ENCODE assay signal across 18 mouse cellular contexts in the genomic region with DNA sequence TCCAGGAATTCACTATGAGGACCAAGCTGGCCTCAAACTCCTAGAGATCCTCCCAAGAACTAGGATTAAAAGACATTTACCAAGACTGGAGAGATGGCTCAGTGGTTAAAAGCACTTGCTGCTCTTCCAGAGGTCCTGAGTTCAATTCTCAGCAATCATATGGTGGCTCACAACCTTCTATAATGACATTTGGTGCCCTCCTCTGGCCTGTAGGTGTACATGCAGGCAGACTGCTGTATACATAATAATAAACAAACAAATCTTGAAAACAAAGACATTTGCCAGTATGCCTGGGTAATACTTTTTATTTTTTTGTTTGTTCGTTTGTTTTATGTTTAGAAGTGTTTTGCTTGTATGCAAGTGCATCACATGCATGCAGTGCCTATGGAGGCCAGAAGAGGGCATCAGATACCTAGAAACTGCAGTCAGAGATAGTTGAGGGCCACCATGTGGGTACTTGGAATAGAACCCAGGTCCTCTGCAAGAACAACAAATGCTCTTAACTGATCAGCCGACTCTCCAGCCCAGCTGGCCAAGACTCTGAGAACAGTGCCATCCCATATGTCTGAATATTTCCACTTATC. TPM values are rescaled to one million over a fixed set of nuclear protein-coding genes. Genes with fewer than 3 reads are reported as not detected.
A peak's percentile ranks its signal among the peaks of the same experiment; 100 is the strongest.
DNase-seq lines count a peak whose midpoint lies in the region; ATAC-seq and TF ChIP-seq lines count a peak whose summit lies in the region.
"Had no signal": no experiment of that assay in that cellular context is flagged by ENCODE, and none has a peak within 500 bp of the region (broad histone marks: within the 10 kb centered on the region; RNA-seq: fewer than 3 reads in every experiment).

No protein-coding gene starts in this region.

- H3K4me3 ChIP-seq in kidney, adult 2 months (ENCODE audit: insufficient read depth, low read depth, low read length), result no peak overlapping the region
- no peak overlapping the region for H3K4me3 ChIP-seq in midbrain, postnatal 0 days (ENCODE audit: low read depth, low read length)
- H3K4me3 ChIP-seq in midbrain, embryonic 14.5 days (replicated peaks; ENCODE audit: low read depth, low read length), result no peak overlapping the region
- H3K4me3 ChIP-seq: embryonic facial prominence, embryonic 15.5 days; hindbrain, embryonic 12.5 days had no signal

- no peaks in the 10 kb centered on the region for H3K27me3 ChIP-seq in kidney, adult 2 months (replicated peaks; ENCODE audit: control insufficient read depth, insufficient read depth, low read length)
- no peaks in the 10 kb centered on the region for H3K27me3 ChIP-seq in midbrain, postnatal 0 days (ENCODE audit: insufficient read depth, low read length)
- H3K27me3 ChIP-seq in midbrain, embryonic 14.5 days (ENCODE audit: control insufficient read depth, insufficient read depth, low read length), result no peaks in the 10 kb centered on the region
- H3K27me3 ChIP-seq: embryonic facial prominence, embryonic 15.5 days; hindbrain, embryonic 12.5 days had no signal

- ATAC-seq in midbrain, postnatal 0 days (ENCODE audit: low FRiP score), result no peak
- ATAC-seq in midbrain, embryonic 14.5 days (ENCODE audit: low FRiP score, low TSS enrichment), result no peak

- 89% methylated on average over 2 of the region's 2 CpGs for WGBS in kidney, adult 2 months
- 90% methylated on average over 2 of the region's 2 CpGs for WGBS in midbrain, postnatal 0 days
- WGBS in midbrain, embryonic 14.5 days, result 95% methylated on average over 2 of the region's 2 CpGs

- no peaks in the 10 kb centered on the region for H3K9me3 ChIP-seq in midbrain, postnatal 0 days (ENCODE audit: low read length)
- no peaks in the 10 kb centered on the region for H3K9me3 ChIP-seq in midbrain, embryonic 14.5 days (ENCODE audit: control insufficient read depth, low read length)
- H3K9me3 ChIP-seq: embryonic facial prominence, embryonic 15.5 days; hindbrain, embryonic 12.5 days had no signal

- TF ChIP-seq CTCF in kidney, adult 2 months (conservative IDR thresholded peaks at IDR 0.05; ENCODE audit: insufficient read depth, insufficient read length, low read depth, low read length), result peak; percentile 28; the same call in 1 of the 2 replicates
- peak; percentile 46; the same call in 1 of the 2 replicates for TF ChIP-seq CTCF in midbrain, postnatal 0 days (IDR thresholded peaks at IDR 0.05)

- no peak for DNase-seq in kidney, adult 2 months
- DNase-seq in kidney, postnatal 4 days, result no peak
- no peak for DNase-seq in midbrain, postnatal 0 days (ENCODE audit: low spot score)
- no peak for DNase-seq in midbrain, embryonic 14.5 days
- peak; percentile 39 for DNase-seq in ZHBTc4 (ENCODE audit: low read depth, low spot score)
- DNase-seq in right cerebral cortex, postnatal 4 days, result no peak
- no peak for DNase-seq in natural killer cell, adult 2 months (ENCODE audit: low spot score in 2 of 2)
- DNase-seq: cerebellum, adult 18-20 months; gastrocnemius, postnatal 25 days; kidney, adult 8-10 months; thymus, postnatal 14 days had no signal

- H3K27ac ChIP-seq in kidney, adult 2 months (ENCODE audit: insufficient read depth, low read depth, low read length), result no peak overlapping the region
- no peak overlapping the region for H3K27ac ChIP-seq in midbrain, postnatal 0 days (ENCODE audit: low read depth, low read length)
- no peak overlapping the region for H3K27ac ChIP-seq in midbrain, embryonic 14.5 days (replicated peaks; ENCODE audit: low read depth, low read length)
- H3K27ac ChIP-seq: embryonic facial prominence, embryonic 15.5 days; hindbrain, embryonic 12.5 days had no signal

- peaks cover 10% of the 10 kb centered on the region; the same call in 1 of the 2 replicates for H3K4me1 ChIP-seq in kidney, adult 2 months (ENCODE audit: control insufficient read depth, insufficient read depth, low read length)
- no peaks in the 10 kb centered on the region for H3K4me1 ChIP-seq in midbrain, postnatal 0 days (ENCODE audit: insufficient read depth, low read length)
- H3K4me1 ChIP-seq in midbrain, embryonic 14.5 days (ENCODE audit: control insufficient read depth, insufficient read depth, low read length), result no peaks in the 10 kb centered on the region
- H3K4me1 ChIP-seq: embryonic facial prominence, embryonic 15.5 days; hindbrain, embryonic 12.5 days had no signal

- TF ChIP-seq POLR2A in kidney, adult 2 months (IDR thresholded peaks at IDR 0.05; ENCODE audit: low read depth, low read length), result no peak

- no peaks in the 10 kb centered on the region for H3K36me3 ChIP-seq in kidney, adult 2 months (ENCODE audit: control insufficient read depth, insufficient read depth, low read length)
- no peaks in the 10 kb centered on the region for H3K36me3 ChIP-seq in midbrain, postnatal 0 days (ENCODE audit: insufficient read depth, low read length)
- no peaks in the 10 kb centered on the region for H3K36me3 ChIP-seq in midbrain, embryonic 14.5 days (ENCODE audit: control insufficient read depth, insufficient read depth, low read length)
- H3K36me3 ChIP-seq: embryonic facial prominence, embryonic 15.5 days; hindbrain, embryonic 12.5 days had no signal

- no peak overlapping the region for H3K4me2 ChIP-seq in midbrain, postnatal 0 days (ENCODE audit: low read depth, low read length, poor library complexity, severe bottlenecking)
- no peak overlapping the region for H3K4me2 ChIP-seq in midbrain, embryonic 14.5 days (ENCODE audit: low read length)
- H3K4me2 ChIP-seq: embryonic facial prominence, embryonic 15.5 days; hindbrain, embryonic 12.5 days had no signal

- no peak overlapping the region for H3K9ac ChIP-seq in midbrain, postnatal 0 days (replicated peaks; ENCODE audit: low read length, poor library complexity, severe bottlenecking)
- H3K9ac ChIP-seq in midbrain, embryonic 14.5 days (replicated peaks; ENCODE audit: low read length), result no peak overlapping the region
- H3K9ac ChIP-seq: embryonic facial prominence, embryonic 15.5 days; hindbrain, embryonic 12.5 days had no signal

RNA-seq across cellular contexts. Expression of gene Treh, which starts 5.3 kb away (rescaled TPM):
- polyA plus RNA-seq in kidney, adult 2 months (2012; rRNA removed), result 32.2 and 34.4 TPM in 2 replicates
- not detected in 2 replicates for total RNA-seq in midbrain, postnatal 0 days (2014; rRNA removed)
- polyA plus RNA-seq in midbrain, postnatal 0 days (2015; fragmentation: Nextera tagmentation; extraction: Ambion mirVana), result not detected in 2 replicates
- polyA plus RNA-seq in midbrain, embryonic 14.5 days (2014; fragmentation: Nextera tagmentation; extraction: Ambion mirVana), result not detected in 2 replicates
- total RNA-seq: gastrocnemius, postnatal 25 days; layer of hippocampus, adult 18-20 months; megakaryocyte-erythroid progenitor cell, adult 5-6 weeks had no signal
- polyA plus RNA-seq: embryonic facial prominence, embryonic 15.5 days; heart, embryonic 14.5 days; hindbrain, embryonic 12.5 days; liver, embryonic 16.5 days; stomach, embryonic 14.5 days had no signal

RNA-seq across cellular contexts. Expression of gene Phldb1, which starts 56.6 kb away (rescaled TPM):
- 37.6 and 46.4 TPM in 2 replicates for polyA plus RNA-seq in kidney, adult 2 months (2012; rRNA removed)
- 140 and 154 TPM in 2 replicates for total RNA-seq in midbrain, postnatal 0 days (2014; rRNA removed)
- 34.8 and 41.0 TPM in 2 replicates for polyA plus RNA-seq in midbrain, postnatal 0 days (2015; fragmentation: Nextera tagmentation; extraction: Ambion mirVana)
- 46.7 and 51.1 TPM in 2 replicates for polyA plus RNA-seq in midbrain, embryonic 14.5 days (2014; fragmentation: Nextera tagmentation; extraction: Ambion mirVana)

Comparison
In these comparisons a context has a peak if more than half of its experiments do, and no peak if none do; other contexts are left out.
1. RNA of gene Treh, which starts 5.3 kb away (polyA plus RNA-seq): 32.2 to 34.4 TPM in kidney, adult 2 months; not detected in midbrain, postnatal 0 days and not detected in midbrain, embryonic 14.5 days; every median in the first group is over 10 times any median in the second.